Mouse (Mus musculus): ENCODE measurements around the gene Gm38392. TPM values are rescaled to one million over a fixed set of nuclear protein-coding genes. Genes with fewer than 3 reads are reported as not detected.
A peak's percentile ranks its signal among the peaks of the same experiment; 100 is the strongest.

Gm38392 gene
- total RNA-seq, 2 experiments from 2014 or later: not detected

DNA sequence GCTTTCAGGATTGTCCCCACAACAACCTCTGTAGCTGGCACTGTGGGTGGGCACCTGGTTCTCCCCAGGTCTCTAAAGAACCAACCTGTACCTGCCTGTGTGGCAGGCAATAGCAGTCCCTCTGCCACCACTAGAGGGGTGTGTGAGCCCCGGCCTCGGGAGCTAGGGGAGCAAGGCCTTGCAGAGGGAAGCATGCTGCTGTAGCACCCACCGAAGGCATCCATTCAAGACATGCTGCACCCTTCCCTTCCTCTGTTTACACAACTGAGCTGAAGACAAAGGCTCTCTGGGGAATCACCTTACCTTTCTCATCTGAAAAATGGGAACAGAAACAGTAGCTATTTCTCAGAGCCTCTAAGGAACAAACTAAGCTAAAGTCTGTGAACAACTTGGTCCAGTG is 51.8 kb downstream of the Gm38392 start:
- no peak for DNase-seq

DNA sequence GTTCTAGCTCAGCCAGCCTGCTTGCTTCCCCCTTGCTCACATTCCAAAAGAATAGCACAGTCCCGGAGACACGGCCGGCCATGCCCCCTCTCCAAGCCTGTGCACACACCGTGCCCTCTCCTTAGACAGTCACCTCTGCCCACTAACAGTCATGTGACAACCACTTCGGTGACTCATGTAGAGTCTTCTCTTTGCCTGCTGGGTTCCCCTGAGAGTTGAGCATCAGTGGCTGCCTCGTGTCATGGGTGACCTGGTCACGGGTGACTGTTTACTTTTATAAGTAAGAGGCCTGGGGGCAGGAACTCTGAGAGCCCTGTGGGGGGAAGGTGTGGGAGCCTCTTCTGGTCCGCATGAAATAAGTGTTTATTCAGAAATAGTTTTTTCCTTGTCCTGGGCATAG is 53.0 kb downstream of the Gm38392 start:
- no peak for DNase-seq

DNA sequence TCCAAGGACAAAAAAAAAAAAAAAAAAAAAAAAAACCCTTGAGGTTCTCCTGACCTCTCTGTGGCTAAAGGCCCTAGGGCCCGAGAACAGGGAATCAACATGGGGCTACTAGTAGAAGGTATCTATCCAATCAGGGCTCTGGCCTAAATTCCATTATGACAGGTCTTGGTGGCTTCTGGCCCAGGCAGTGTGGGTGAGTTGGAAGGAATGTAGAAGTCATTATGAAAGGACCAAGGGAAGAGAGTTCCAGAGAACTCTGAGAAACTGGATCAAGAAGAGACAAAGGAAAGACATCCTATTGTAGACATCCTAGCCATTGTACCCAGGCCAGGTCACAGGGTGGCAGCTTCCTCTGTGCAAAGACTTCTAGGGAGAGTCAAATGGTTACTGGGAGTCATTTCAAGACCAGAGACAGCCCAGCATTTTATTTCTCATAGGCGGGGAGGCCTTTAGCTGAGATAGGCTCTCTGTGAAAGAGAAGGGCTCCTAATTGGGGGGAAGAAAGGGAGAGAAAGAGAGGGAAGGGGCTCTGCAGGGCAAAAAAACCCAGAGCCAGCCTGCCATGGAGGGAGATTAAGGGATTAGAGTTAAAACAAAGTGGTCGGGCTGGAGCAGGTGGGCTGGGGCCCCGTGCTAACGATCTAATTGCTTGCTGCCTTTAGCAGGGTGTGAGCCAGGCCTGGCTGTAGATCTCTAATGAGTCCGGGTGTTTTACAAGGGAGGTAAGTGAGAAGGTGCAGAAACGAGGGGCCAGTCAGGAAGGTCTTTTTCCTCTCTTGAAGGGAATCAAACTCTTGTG is 54.0 kb downstream of the Gm38392 start:
- DNase-seq: no peak

DNA sequence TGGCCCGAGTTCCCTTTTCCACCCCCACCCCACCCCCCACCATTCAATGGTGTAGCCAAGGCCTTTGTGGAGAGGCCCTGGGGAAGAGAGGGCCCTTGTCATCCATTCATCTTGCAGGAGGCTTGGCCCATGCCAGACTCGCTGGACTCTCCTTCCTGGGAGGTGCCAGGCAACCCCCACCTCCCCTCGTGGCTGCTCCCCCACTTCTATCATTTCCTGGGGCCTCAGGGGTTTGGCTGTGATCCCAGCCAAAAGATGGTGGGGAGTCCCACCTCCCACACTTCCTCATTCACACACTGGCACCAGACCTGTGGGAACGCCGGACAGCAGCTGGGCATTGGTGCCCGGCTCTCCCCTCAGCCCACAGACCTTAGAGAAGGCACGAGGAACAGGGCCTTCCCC is 54.7 kb downstream of the Gm38392 start:
- DNase-seq: no peak

DNA sequence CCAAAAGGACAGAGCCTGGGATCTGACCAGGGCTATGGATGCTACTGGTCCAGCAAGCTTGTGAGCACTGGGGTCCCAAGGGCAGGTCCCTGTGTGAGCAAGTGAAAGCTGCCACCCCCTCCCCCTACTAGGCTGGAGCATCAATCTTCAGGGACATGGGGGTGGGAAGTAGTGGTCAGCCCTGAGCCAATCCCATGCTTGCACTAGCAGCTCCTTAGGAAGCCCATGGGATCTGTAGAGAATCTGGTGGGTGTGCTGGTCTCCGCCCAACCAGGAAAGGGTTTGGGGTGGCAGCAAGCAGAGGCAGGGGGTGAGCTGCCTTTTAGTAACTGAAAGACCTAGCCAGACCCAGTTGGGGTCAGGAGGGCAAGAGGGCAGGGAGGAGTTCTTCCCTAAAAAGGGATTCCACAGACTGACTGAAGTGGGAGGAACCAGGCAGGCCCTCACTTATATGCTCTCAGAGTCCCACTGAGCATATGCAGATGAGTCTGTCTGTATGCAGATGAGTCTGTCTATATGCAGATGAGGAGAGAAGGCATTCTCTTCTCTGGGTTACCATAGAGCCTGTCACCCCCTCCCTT is 55.9 kb downstream of the Gm38392 start:
- no peak for DNase-seq

DNA sequence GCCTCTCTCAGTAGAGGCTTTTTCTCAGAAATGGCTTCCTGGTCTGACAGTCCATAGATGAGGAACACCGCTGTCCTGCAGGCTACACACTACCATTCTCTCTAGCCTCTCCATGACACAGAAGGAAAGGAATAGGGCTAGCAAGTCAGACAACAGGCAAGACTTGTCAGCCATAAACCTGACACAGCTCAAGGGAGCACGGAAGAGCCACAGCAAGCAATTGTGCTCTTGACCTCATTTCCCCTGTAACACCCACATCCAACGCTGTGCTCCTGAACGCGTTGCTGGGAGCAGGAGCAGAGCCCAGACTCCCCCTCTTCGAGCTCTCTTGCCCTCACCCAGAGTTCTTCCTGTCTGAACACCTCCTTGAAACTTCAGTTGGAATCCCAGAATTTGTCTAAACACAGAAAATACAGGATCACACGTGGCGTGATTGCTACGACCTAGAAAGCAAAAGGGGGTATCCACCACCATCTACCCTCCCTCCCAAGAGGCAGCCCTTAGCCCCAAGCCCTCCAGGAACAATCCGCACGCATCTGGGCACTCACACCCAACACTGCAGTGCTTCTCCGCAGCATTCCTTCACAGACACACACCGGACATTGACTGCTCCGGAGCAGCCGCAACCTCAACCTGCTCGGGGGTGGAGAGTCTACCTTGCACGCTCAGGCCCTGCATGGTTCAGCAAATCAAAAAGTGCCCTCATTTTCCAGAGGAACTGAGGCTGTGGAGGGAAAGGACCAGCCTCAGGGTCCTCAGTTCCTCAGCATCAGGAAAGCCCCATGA is 56.6 kb downstream of the Gm38392 start:
- no peak for DNase-seq

DNA sequence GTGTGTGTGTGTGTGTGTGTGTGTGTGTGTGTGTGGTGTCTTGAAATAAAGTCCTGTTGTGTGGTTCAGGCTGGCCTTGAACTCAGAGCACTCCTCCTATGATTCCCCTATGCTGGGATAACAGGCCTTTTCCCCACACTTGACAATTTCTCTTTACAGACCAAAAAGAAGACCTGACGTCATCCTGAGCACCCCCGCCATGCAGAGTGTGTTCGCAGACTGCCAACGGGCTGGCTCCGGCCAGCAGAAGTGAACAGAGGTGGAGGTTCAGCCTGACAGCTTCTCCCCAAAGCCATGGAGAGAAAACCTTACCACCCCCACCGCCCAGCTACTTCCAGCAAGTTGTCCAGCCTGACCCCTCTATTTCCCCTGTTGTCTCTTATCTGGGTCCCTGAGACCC is 57.5 kb downstream of the Gm38392 start:
- no peak for DNase-seq

DNA sequence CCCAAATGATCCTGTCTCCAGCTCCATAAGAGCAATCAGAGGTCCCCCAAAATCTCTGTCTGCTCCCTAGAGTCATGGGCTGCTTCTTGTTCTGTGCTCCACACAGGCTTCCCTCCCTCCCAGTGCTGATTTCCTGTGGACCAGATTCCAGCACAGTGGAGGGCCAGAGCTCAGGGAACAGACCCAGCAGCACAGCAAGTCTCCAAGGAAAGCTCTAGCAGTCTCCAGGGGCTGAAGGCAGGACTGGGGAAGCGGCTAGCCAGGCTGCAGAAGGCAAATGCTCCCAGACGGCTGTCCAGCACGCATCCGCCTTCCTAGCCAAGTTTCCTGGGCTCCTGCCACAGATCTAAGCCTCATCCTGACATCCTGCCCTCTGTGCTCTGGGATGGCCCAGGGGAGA is 58.1 kb downstream of the Gm38392 start:
- peak; percentile 16 for DNase-seq

DNA sequence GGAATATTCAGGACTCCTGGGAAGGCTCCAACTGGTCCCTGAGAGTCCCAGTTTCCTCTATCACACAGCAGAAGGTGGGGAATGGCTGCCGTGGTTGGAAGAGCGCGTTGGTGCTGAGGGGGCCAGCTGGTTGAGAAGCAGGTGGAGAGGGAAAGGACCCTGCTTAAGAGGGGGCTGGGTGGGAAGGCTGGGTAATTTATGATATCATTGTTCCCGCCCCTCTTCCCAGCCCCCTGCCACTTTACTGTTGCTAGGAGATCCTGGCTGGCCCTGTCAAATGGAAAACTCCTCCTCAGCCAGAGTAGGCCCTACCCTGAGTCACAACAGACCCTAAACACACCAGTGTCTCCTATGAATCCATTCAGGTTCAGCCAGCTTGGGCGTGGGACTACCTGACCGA is 59.0 kb downstream of the Gm38392 start:
- no peak for DNase-seq

DNA sequence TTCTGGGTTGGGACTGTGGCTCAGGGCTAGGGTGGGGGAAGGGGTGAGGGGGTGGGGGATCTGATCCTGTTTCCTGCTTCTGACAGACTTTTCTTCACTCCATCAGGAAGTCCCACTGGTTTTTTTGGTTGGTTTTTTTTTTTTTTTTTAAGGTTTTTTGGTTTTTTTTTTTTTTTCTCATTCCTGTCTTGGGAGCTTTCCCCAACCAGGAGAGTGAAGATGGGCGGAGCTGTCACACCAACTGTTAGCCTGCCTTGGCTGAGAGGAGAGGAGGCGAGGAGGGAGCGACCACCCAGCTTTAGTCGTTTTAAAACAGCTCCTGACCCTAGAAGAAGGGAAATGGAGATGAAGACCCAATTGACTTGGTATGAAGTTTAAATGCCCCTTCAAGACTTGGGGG is 59.8 kb downstream of the Gm38392 start:
- no peak for DNase-seq

DNA sequence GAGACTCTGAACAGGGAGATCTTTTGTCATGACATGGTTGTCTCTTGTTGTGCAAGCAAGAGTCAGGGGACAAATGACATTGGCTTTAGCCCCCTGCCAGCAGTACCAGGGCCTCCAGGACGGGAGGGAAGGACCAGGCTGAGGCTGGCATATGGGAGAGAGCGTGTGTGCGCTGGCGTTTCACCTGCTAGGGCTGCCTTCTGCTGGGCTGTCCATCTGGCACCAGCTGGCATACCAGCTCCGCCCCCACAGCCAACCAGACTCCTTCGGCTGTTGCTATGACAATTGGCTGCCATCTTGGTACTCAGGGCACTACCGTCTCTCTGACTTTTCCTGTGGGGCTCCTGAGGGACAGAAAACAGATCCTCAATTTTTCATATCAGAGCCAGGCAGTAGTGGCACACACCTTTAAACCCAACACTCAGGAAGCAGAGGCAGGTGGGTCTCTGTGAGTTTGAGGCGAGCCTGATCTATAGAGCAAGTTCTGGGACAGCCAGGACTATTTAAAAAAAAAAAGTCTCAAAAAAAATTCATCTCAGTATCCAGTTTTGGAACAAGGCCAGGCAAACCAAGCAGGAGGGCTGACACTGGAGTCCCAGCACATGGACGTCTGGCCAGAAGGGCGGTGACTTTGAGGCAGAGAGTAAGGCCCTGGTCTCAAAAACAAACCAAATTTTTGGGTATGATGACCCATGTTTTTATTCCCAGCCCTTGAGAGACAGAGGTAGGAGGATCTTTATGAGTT is 60.7 kb downstream of the Gm38392 start:
- no peak for DNase-seq

DNA sequence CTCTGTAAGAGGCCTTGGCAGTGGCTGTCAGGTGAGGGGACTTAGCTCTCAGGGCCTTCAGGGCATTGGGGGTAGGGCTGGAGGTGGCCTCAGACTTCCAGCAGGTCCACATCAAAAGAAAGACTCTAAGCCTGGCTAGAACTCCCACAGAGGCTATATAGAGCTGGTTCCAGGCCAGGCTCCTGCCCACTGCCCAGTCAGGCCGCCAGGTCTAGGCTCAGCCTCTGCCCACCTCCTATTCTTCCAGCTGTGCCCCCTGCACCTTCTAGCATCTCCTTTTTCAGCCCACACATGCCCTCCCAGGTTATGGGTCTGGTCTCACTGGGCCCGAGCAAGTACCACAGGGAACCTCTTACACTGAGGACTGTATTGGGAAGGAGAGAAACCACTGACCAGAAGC is 62.1 kb downstream of the Gm38392 start:
- DNase-seq: no peak

DNA sequence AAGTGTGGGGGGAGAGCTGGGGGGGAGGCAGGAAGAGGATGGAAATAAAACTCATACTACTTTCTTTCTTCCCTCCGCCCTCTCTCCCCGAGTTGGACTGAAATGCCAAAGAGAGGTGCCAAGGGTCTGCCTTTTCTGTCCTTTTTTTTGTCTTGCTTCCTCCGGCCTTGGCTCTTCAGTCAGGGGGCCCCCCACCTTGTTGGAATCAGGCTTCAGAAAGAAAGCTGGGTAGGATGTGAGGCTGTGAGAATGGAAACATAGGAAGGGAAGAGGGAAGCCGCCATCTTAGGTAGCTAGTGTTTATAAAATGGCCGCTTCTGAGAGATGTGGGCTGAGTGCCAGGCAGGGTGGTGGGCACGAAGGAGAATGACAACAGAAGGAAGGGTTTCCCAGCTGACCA is 64.6 kb downstream of the Gm38392 start:
- DNase-seq: no peak

DNA sequence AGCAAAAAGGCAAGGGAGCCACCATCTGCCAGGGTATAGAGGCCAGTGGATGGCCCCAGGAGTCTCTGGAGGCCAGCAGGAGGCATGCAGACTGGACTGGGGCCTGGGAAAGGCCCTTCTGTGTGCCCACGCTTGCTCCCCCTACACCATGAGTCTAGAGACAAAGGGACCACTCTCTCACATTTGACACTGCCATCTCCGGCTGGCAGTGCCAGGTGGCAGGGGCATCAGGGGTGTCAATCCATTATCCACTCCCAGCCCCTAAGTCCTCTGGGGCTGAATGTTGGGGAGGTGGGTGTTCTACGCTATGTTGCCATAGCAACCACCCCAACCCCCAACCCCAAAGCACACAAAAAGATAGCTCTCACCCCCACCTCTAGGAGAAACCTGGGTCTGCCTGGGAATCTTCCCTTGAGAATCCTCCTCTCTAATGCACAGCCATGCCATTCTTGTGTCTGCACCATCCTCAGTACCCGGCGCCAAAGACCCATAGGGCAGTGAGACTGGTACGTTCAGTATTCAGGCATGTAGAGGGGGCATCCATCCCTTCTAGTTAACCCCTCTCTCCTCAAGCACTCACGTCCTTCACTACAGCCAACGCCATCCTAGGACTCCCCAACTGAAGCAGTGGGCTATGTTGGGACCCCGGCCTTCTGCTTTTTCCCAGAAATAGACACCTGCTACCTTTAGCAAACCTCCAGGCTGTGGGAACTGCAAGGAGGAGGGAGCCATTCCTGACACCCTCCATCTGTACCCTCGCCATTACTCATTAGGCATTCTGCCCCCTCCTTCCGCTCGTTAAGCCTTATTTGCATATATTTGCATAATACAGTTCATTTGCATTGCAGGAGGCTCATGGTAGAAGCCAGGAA is 65.3 kb downstream of the Gm38392 start:
- no peak for DNase-seq

DNA sequence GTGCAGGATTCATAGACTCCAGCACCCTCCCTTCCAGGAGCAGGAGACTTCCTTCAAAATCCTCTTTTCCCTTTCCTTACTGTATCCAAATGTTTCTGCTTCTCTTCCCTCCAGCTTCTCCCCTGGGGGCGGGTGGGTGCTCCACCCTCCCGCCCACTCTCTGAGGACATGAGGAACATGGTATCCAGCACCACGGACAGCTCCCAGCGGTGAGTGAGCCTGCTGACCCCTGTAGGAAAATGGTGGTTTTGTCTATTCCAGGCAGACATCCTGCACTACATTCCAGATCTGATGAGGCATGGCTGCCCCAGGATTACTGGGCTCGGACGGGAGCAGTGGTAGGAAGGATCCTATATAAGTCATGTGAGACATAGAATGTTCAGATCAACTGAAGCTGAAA is 66.2 kb downstream of the Gm38392 start:
- DNase-seq: peak; percentile 90

DNA sequence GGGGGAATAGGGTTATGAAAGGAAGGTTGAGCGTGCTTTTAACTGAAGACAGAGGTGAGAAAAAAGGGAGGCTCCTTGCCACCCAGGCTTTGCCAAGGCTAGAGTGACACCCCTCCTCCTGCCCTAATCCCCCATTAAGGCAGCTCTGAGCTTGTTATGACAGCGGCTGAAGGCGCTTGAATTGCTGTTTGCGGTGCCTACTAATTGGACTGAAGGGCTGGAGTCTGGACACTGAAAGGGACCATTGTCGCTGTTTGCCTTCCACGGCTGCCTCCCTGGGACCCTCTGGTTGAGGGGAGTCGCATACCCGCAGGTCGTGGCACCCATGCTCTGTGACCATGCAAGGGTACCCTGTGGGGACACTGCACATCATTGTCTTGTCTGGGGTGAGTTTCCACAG is 67.1 kb downstream of the Gm38392 start:
- DNase-seq: no peak

DNA sequence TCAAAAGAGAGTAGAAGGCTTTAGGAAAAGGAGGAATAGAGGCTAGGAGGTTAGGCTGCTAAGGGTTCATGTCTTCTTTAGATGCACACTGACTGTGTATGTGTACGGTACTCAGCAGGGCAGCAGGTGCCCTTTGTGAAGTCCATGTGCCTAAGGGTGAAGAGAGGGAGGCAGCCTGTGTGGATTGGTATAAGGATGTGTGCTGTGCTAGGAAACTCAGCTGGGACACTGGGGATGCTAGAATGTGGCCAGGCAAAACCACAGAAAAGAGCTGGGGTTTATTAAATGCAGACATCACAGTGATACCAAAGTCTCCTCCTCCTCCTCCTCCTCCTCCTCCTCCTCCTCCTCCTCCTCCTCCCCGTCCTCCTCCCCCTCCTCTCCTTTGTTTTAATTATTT is 69.3 kb downstream of the Gm38392 start:
- no peak for DNase-seq

DNA sequence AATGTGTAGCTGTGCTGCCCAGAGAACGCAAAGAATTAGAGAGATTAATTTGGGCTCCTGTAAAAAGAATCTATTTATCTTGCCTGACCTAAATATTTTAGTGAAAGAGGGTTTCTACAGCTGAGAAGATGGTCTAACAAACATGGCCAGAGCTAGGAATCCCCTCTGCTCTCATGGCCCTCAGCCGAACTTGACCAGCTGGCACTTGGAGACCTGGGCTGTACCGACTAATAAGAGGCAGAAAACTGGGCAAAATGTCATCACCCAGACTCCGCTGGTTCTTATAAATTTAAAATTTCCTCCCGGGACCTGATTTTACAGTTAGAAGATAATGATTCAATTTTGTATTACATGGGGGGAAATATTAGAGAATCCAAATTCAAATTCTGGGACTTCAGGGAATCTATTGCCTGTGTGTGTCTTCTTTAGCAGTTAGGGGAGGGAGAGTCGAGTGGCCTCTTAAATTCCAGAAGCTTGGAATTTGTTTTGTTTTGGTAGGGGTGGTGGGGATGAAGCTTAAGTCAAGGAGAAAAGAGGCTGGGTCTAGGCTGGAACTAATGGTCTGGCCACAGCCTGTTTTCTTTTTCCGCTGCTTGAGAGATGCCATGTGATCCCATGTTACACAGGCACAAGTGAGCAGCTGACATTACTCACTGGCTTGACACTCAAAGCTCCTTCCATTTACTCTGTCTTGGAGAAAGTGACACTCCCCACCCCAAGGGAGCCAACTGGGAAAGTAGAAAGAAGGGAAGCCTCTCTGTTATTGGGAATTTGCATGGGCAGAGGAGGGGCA is 70.3 kb downstream of the Gm38392 start:
- DNase-seq: no peak

DNA sequence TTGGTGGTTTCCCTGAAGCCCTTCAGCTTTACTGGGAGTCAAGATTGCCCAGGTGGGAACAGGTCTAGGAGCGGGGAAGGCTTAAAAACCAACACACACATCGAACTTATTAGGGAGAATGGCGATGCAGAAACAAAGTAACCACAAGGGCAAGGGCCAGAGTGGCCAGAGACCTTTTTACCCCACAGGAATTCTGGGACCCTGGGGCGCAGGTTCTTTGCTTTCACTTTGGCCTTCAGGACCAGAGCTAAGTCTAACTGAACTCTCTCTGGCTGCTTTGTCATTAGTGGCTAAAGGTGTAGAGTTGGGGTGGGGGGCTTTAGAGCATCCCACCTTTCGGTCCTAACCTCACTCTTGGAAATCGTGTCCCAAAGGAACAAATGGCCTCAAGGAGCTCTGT is 70.9 kb downstream of the Gm38392 start:
- DNase-seq: no peak

DNA sequence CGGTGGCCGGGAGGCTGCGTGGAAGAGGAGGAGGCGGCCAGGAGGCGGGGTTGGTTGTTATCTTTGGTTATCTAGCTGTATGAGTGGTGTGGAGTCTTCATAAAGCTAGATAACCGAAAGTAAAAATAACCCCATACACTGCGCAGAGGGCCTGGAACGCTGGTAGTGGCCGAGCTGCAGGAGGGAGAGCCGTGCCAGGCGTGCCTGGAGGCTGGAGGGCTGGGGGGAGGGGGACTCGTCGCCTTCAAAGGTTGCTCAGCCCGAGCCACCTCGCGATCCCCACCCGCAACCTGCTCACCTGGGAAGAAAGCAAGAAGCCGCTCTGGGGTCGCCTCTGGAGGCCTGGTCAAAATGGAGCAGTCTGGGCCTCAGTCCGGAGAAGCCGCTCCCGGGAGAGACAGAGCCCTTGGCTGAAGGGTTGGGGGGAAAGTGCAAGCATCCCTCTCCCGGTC is 71.4 kb downstream of the Gm38392 start:
- DNase-seq: no peak

DNA sequence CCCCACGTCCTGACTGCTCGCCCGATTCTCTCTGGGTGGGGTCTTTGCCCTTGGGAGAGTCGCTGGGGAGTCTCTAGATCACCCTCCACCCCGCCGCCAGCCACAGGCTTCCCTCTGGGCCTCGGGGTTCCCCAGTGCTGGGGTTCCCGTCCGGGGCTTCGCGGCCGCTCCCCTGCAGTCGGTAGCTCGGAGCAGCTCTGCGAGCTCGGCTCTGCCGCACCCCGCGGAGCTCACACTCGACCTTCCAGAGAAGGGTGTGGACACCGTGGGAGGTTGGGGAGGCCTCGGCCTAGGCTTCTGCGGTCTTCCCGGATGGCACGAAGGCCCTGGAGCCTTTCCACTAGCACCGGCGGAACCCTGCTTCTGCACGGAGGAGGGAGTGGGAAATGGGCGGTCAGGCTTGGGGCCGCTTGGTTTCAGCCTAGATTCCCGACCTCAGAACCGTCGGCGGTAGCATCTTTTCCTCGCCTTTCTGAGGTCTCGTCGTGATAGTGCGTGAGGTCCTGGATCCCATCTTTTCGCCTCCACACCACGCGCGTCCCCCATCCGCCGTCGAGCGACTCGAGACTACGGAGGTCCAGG is 71.9 kb downstream of the Gm38392 start:
- no peak for DNase-seq
